Mouse (Mus musculus) hindbrain, postnatal 0 days (tissue): ENCODE data around the gene Pced1b. TPM values are rescaled to one million over a fixed set of nuclear protein-coding genes. Genes with fewer than 3 reads are reported as not detected.
"Not testable (repeated sequence)": the region's sequence is repeated elsewhere in the genome, so short reads cannot be mapped to it uniquely, and the experiment has no call there.

Experiments
- ATAC-seq: fragments of 200-750 bp; cut with Nextera tagmentation; 2 replicates; pipeline ENCODE4 v1.8.0; 2017; ENCODE audit warnings: mild to moderate bottlenecking, moderate TSS enrichment, moderate library complexity
- DNase-seq: peaks from one replicate; pipeline ENCODE4 v3.0.0-alpha.2; 2015; ENCODE audit warnings: low spot score
- H3K27ac ChIP-seq: fragments of 300-500 bp; sonication (generic); 2 replicates; pipeline ENCODE4 v1.5.1; 2014; ENCODE audit warnings: mild to moderate bottlenecking
- H3K27me3 ChIP-seq: fragments of 300-500 bp; sonication (generic); 2 replicates; pipeline ENCODE4 v1.6.1; 2014; ENCODE audit warnings: low read length, mixed read lengths; ENCODE audit not compliant: insufficient read depth
- H3K36me3 ChIP-seq: fragments of 300-500 bp; sonication (generic); 2 replicates; pipeline ENCODE4 v1.6.1; 2014; ENCODE audit warnings: low read length, mixed read lengths; ENCODE audit not compliant: insufficient read depth
- H3K4me1 ChIP-seq: fragments of 300-500 bp; sonication (generic); 2 replicates; pipeline ENCODE4 v1.6.1; 2014; ENCODE audit warnings: antibody characterized with exemption, low read length, mixed read lengths; ENCODE audit not compliant: insufficient read depth
- H3K4me2 ChIP-seq: fragments of 300-500 bp; sonication (generic); 2 replicates; pipeline ENCODE4 v1.6.1; 2014; ENCODE audit warnings: low read depth, mild to moderate bottlenecking, low read length, moderate library complexity, mixed read lengths
- H3K4me3 ChIP-seq: fragments of 300-500 bp; sonication (generic); 2 replicates; pipeline ENCODE4 v1.5.1; 2014; ENCODE audit warnings: low read length
- H3K9ac ChIP-seq: fragments of 300-500 bp; sonication (generic); replicated peaks from 2 replicates; pipeline ENCODE4 v1.6.1; 2014; ENCODE audit warnings: mild to moderate bottlenecking, low read length, moderate library complexity, mixed read lengths
- H3K9me3 ChIP-seq: fragments of 300-500 bp; sonication (generic); 2 replicates; pipeline ENCODE4 v1.6.1; 2016; ENCODE audit warnings: low read length, mixed read lengths
- CTCF ChIP-seq: IDR thresholded peaks from 2 replicates; pipeline ENCODE4 v1.5.1; 2016; ENCODE audit warnings: antibody characterized with exemption, control low read depth, low read depth
- WGBS: fragments of 180-500 bp; shearing (Covaris S2); extraction: QIAGEN DNeasy Blood & Tissue Kit; methylation state at CpG from one replicate; pipeline ENCODE4 v1.1.7; 2014; 5-methylcytosine and 5-hydroxymethylcytosine counted together
- polyA plus RNA-seq: library from polyadenylated mRNA; unstranded; fragments of >200 nt; fragmentation: Nextera tagmentation; extraction: Ambion mirVana; gene quantifications from 2 replicates; pipeline ENCODE4 v1.2.1, GENCODE M21; 2015
- total RNA-seq: library from RNA; depleted of rRNA; stranded (reverse); fragments of >200 nt; gene quantifications from 2 replicates; pipeline ENCODE4 v1.2.3, GENCODE M21; 2014

Pced1b gene
- total and polyA plus RNA-seq, 2 experiments from 2014 or later = 5.0 to 6.7 TPM

- no peak overlapping the region for H3K9ac ChIP-seq
- TF ChIP-seq CTCF = no peak
- H3K4me1 ChIP-seq = no peaks in the 10 kb centered on the region; the same call in 1 of the 2 replicates
- no peaks in the 10 kb centered on the region for H3K9me3 ChIP-seq
- H3K27ac ChIP-seq = no peak overlapping the region
- no peak overlapping the region for H3K4me2 ChIP-seq
- WGBS = 73% methylated on average over 11 of the region's 12 CpGs
- H3K36me3 ChIP-seq = no peaks in the 10 kb centered on the region
- no peak for ATAC-seq
- H3K4me3 ChIP-seq = no peak overlapping the region
- H3K27me3 ChIP-seq = no peaks in the 10 kb centered on the region
- DNase-seq = no peak
Measured at GRCm38 (mm10) chr15:97379489-97380304, 132.8 kb downstream of the Pced1b start.

GRCm38 (mm10) chr15:97382567-97382966, 135.7 kb downstream of the Pced1b start:
- ATAC-seq (no peak), DNase-seq (no peak)
- no peaks in the 10 kb centered on the region for H3K9me3 ChIP-seq
- no peaks in the 10 kb centered on the region for H3K27me3 ChIP-seq
- TF ChIP-seq CTCF = no peak
- H3K9ac ChIP-seq = no peak overlapping the region
- no peak overlapping the region for H3K27ac ChIP-seq
- H3K4me1 ChIP-seq = no peaks in the 10 kb centered on the region
- H3K4me2 ChIP-seq = no peak overlapping the region
- H3K36me3 ChIP-seq = no peaks in the 10 kb centered on the region
- 94% methylated on average over 3 of the region's 3 CpGs for WGBS
- H3K4me3 ChIP-seq = no peak overlapping the region

GRCm38 (mm10) chr15:97383523-97384141, 136.7 kb downstream of the Pced1b start:
- Histone ChIP-seq H3K4me3 (no peak overlapping the region), H3K27me3 (no peaks in the 10 kb centered on the region), H3K36me3 (no peaks in the 10 kb centered on the region), H3K4me2 (no peak overlapping the region), H3K9ac (no peak overlapping the region), H3K9me3 (no peaks in the 10 kb centered on the region), H3K4me1 (no peaks in the 10 kb centered on the region), H3K27ac (no peak overlapping the region)
- no peak for ATAC-seq
- TF ChIP-seq CTCF = no peak
- 78% methylated on average over 14 of the region's 14 CpGs for WGBS
- no peak for DNase-seq

GRCm38 (mm10) chr15:97384170-97385018, 137.5 kb downstream of the Pced1b start:
- H3K27me3 ChIP-seq = no peaks in the 10 kb centered on the region
- no peak overlapping the region for H3K9ac ChIP-seq
- ATAC-seq (no peak), DNase-seq (no peak)
- H3K9me3 ChIP-seq = no peaks in the 10 kb centered on the region
- H3K27ac ChIP-seq = no peak overlapping the region
- no peak overlapping the region for H3K4me2 ChIP-seq
- no peaks in the 10 kb centered on the region for H3K4me1 ChIP-seq
- H3K36me3 ChIP-seq = no peaks in the 10 kb centered on the region
- TF ChIP-seq CTCF = no peak
- no peak overlapping the region for H3K4me3 ChIP-seq
- WGBS = 95% methylated on average over 28 of the region's 28 CpGs

GRCm38 (mm10) chr15:97385174-97385573, 138.3 kb downstream of the Pced1b start:
- WGBS = 89% methylated on average over 10 of the region's 10 CpGs
- H3K9me3 ChIP-seq, H3K36me3 ChIP-seq, H3K4me2 ChIP-seq, H3K4me1 ChIP-seq, H3K27ac ChIP-seq, H3K4me3 ChIP-seq, H3K27me3 ChIP-seq, ATAC-seq, DNase-seq, H3K9ac ChIP-seq: not testable (repeated sequence)

- Histone ChIP-seq H3K27me3 (no peaks in the 10 kb centered on the region), H3K4me1 (no peaks in the 10 kb centered on the region), H3K4me3 (no peak overlapping the region), H3K27ac (no peak overlapping the region), H3K36me3 (no peaks in the 10 kb centered on the region), H3K9ac (no peak overlapping the region), H3K4me2 (no peak overlapping the region), H3K9me3 (no peaks in the 10 kb centered on the region)
- TF ChIP-seq CTCF = no peak
- DNase-seq = no peak
- no peak for ATAC-seq
- WGBS = 93% methylated on average over 6 of the region's 6 CpGs
Measured at GRCm38 (mm10) chr15:97387793-97388192, 140.9 kb downstream of the Pced1b start.
